Mouse (Mus musculus): ENCODE data around the gene Lmntd1. TPM values are rescaled to one million over a fixed set of nuclear protein-coding genes. Genes with fewer than 3 reads are reported as not detected.
A peak's percentile ranks its signal among the peaks of the same experiment; 100 is the strongest.

Lmntd1 gene
- total RNA-seq, 1 experiment from 2014 or later: 0.78 TPM

DNA sequence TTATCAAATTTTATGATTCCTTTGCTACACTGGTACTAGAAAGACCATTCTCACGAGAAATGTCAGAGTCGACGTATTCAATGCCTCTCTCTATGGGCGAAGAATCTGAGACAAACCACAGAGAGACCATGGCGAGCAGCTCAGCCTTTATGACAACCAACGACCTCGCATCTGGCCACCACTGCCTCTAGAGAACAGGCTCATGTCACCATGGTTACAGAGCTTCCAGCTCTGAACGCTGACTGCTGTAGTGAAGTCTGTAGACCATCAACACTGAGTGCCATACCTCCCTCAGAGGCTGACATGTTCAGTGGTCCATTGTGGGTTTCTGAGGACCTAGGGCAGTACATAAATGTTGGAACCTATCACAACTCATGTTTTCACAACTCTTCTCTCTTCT lies 180.2 kb downstream of the Lmntd1 start:
- DNase-seq: no peak

- DNase-seq: no peak
Observed at GRCm38 (mm10) chr6:145432711-145433708, 181.1 kb downstream of the Lmntd1 start.

DNA sequence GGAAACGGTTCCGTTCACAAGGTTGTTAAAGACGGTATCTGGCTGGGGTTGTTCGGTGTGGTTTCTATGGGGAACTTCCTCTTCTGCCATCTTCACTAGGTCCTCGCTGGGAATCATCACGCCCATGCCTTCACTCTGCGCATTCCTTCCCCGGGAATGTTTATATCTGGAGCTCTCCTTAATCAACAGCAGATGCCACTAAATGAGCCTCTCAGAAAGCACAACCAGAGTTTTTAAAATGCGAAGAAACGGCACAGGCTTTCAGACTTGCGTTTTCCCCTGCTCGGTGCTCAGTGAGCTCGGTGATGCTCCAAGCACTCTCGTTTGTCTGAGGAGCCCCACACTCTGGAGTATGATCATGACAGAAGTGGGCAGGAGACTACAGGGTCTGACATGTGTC lies 182.4 kb downstream of the Lmntd1 start:
- no peak for DNase-seq

- no peak for DNase-seq
Observed at GRCm38 (mm10) chr6:145427411-145427810, 186.7 kb downstream of the Lmntd1 start.

GRCm38 (mm10) chr6:145426501-145426900 lies 187.6 kb downstream of the Lmntd1 start:
- DNase-seq: no peak

DNA sequence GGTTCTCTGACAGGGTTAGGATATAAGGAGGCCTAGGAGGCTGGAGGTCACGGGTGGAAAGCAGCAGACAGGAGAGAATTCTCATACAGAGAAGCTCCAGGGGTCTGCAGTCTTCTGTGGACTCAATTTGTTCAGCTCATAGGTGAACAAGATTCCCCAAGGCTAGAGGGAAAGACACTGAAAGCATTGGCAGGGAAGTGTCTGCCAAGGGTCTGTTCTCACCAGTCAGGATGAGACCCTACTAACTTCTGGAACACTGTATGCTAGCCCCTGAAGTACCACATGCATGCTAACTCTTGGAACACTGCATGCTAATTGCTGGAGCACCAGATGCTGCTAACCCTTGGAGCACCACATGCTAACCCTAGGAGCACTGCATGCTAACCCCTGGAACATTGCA lies 190.0 kb downstream of the Lmntd1 start:
- no peak for DNase-seq

DNA sequence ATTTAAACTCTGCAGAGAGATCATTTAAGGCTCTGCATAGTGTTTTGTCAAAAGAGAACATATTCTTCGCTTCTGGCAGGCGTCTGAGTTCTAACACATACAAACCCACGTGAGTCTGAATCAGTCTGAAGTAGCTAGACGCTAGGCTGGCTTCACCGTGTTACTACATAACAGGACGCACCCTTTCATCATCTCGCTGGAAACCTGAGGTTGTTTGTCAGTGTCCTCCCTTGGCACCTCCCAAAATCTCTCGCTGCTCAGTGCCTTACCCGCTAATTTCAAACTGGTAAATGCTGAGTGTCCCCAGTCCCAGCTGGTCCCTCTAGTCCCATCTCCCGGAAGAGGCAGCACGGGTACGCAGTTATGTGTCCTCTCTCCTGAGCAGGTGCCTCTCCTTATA lies 190.6 kb downstream of the Lmntd1 start:
- DNase-seq: no peak

DNA sequence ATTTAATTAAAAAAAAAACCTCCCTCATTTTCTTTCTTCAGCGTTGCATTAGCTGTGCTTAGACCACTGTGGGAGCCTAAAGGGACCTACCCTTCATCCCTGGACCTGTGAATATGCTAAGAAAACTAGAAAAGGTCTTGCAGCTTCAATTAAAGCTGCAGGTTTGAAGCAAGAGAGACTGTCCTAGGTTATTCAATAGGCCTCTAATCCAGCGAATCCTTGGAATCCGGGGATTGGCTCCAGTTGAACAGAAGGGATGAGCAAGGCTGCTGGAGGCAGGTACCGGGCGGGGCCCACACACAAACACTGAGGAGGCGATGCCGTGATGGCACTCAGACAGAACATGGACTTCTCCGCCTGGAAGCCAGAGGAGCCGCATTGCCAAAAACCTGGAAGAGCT lies 192.5 kb downstream of the Lmntd1 start:
- DNase-seq: no peak

DNA sequence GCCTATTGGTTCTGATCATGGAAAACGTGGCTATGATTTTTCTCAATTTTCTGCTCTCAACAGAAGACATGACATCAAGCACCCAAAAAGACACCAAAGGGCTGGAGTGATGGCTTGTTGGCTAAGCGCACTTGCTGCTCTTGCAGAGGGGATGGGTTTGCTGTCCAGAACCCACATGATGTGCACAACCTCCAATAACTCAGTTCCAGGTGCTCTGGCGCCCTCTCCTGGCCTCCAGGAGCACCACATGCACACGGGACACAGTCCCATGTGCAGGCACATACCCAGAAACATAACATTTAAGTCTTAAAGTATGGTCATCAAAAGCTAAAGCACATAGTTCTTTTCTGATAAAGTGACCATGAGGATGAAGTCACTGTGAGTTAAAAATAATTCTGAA lies 193.7 kb downstream of the Lmntd1 start:
- no peak for DNase-seq

DNA sequence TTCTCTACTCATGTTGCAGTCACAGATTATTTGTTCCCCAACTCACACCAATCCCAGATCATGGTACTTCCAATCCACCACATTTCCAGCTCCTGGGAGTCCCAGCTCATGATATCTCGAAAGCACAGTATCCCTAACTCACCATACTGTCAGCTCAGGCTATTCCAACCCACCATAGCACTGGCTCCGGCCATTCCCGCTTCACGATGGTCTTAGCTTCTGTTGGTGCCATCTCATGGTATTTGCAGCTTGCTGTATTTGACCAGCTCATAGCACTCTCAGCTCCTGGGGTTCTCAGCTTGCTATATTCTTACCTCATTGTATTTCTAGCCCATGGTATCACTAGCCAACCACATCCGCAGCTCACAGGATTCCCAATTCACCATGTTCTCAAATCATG lies 195.3 kb downstream of the Lmntd1 start:
- DNase-seq: no peak

- DNase-seq: no peak
Observed at GRCm38 (mm10) chr6:145417720-145418440, 196.2 kb downstream of the Lmntd1 start.

GRCm38 (mm10) chr6:145417014-145417719 lies 197.0 kb downstream of the Lmntd1 start:
- DNase-seq: peak; percentile 83

DNA sequence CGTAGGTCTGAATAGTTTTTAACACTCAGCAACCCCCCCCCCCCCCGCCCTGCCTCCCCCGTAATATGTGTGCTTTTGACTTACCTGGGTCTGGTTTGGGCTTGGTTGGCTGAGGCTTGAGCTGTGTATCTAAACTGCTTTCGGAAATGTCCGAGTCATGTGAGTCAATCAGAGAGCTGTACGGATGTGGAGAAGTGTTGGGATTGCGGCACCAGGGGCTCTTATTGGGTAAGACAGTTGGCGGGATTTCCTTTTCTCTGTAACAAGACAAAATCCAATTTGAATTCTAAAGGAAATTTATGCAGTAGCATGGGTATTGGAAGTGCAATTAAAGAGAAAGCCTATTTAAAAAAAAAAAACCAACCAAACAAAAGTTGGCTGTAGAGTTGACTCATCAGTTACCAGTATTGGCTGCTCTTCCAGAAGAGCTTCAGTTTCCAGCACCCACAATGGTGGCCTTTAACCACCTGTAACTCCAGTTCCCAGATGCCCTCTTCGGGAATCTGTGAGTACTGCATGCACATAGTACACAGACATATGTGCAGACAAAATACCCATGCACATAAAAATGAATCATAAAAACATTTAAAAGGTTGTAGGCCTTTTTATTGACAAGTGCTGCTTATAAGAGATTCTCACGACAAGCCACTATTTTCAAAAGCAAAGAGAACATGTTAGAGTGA lies 209.6 kb downstream of the Lmntd1 start:
- no peak for DNase-seq

GRCm38 (mm10) chr6:145401140-145401539 lies 213.0 kb downstream of the Lmntd1 start:
- peak; percentile 31 for DNase-seq

- DNase-seq: no peak
Observed at GRCm38 (mm10) chr6:145397881-145398280, 216.2 kb downstream of the Lmntd1 start.

DNA sequence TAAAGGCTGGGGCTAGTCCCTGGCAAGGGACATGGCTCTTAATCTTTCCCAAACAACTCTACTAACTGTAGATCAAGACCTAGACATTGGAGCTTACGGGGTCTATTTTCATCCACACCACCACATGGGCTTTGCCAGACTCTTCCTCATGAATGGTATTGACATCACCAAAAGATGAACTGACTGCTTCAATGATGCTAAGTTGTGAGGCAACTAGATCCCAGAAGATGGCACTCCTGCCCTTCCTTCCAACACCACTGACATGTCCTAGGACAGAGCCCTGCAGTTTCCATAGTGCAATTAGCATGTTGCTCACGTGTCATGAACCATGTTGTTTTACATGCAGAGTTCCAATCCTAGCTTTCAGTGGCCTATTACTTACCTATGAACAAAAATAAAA lies 217.6 kb downstream of the Lmntd1 start:
- DNase-seq: no peak

- DNase-seq: no peak
Observed at GRCm38 (mm10) chr6:145390421-145390820, 223.7 kb downstream of the Lmntd1 start.

DNA sequence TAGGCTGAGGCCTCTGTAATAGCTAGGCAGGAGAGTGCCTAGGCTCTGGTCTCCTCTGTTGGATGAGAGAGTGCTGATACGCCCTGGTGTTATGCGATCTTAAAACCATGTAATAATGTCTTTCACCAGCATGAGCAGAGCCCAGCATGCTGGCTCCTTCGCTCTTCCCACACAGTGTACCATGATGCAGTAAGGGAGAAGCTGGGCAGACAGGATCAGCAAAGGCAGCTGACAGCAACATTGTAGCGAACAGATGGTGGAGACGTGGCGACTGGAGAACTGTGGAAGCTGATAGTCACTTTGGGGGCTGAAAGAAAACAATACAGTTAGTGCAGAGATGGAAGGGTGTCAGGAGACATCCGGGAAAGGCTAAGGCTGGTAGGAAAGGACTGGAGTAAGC lies 224.2 kb downstream of the Lmntd1 start:
- DNase-seq: no peak

DNA sequence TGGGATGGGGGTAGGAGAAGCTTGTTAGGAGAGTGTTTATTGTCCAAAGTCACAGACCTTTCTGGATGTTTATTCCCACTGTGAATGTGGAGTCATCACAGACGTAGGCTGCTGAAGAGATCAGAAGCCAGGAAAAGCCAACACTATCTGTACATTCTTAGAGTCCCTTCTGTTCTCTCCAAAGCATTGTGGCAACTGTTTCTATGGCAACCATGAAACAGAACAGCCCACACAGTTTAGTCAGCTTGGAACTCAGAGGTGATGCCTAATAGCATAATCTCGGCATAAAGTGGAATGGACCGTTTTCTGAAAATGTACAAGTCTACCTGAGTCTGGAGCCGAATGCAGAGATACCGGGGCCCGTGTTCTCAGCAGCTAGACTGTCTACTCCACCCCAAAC lies 226.7 kb downstream of the Lmntd1 start:
- no peak for DNase-seq

DNA sequence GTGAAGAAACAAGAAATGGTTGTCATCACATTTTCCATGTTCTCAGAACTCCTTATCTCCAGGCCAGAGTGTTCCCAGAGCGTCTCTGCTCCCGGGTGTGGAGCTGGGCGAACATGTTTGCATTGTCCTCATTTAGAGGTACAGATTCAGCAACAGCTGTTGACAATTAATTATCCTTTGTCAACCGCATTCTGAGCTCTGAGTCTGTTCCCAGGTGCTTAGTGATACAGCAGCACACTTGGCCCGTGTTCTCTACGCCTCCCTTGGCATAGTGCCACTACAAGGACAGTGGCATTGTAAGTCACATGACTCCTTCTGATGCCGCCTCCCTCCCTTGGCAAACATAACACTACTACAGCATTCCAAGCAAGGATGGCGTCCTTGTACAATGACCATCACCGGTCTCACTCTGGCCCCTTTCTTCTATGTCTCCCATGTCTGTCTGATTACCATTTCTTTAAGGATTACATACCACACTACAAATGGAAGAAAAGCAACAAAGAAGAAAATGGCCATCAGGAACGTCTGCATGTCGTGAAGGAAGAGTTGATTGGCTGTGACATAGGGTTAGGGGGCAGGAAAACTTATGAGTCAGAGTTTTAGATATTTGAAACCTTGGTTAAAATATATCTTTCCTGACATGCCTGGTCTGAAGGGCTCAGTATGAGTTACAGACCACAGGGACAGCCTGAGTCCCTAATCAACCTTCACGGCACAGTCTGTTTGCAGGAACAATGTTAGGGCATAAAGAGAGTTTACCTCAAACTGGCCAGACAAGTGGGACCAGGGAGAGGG lies 231.3 kb downstream of the Lmntd1 start:
- peak; percentile 54 for DNase-seq

- DNase-seq: no peak
Observed at GRCm38 (mm10) chr6:145380961-145381360, 233.2 kb downstream of the Lmntd1 start.

All from adrenal gland, postnatal 14 days (tissue).